Mouse (Mus musculus): ENCODE measurements around the gene Mttp. TPM values are rescaled to one million over a fixed set of nuclear protein-coding genes. Genes with fewer than 3 reads are reported as not detected.

Mttp gene
- polyA plus RNA-seq, 1 experiment from 2014 or later, result 10.0 TPM

DNA sequence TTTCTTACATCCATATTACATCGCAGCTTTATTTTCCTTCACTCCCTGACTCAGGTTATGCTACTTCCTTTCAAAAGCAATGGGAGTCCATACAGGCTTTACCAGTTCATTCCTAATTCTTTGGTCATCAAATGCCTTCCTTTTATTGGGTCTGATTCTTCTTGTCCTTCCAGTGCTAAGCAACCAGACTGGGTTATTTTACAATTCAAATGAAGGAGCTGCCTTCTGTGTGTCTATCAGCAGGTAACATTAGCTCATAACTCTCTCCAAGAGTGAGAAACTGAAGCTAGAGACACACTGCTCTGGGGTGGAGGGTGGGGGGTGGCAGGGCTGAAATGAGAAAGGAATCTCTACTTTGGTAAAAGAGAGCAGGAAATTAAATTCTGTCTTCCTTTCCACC lies 14.1 kb downstream of the Mttp start:
- no peak overlapping the region for H3K27ac ChIP-seq
- H3K4me2 ChIP-seq, result no peak overlapping the region
- 0 out of 2 replicates have a peak, but pooled peaks cover 4% of the 10 kb centered on the region for H3K4me1 ChIP-seq (replicated peaks)
- no peak overlapping the region for H3K4me3 ChIP-seq
- H3K9ac ChIP-seq, result no peak overlapping the region; the same call in 1 of the 2 replicates
- H3K27me3 ChIP-seq, result no peaks in the 10 kb centered on the region
- no peaks in the 10 kb centered on the region for H3K9me3 ChIP-seq
- H3K36me3 ChIP-seq, result no peaks in the 10 kb centered on the region
- 43% methylated on average over 1 of the region's 1 CpGs for WGBS
- ATAC-seq (ENCODE audit: low FRiP score), result no peak

DNA sequence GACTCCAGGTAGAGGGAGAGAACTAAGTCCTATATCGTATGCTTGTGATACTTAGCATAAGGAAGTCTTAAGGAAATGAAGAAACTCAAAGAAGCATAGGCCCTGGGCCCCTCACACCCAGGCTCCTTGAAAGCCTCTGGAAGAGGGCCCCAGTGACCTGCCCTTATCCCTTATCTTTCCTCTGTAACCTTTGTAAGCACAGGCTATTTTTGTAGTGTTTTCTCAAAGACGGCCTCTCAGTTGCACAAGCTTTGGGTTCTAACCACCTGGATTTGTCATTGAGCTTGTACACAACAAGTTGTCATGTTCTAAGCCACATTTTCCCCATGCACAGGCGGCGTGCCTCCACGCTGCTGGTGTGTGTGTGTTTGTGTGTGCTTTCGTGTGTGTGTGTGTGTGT lies 15.7 kb downstream of the Mttp start:
- Histone ChIP-seq H3K27ac (no peak overlapping the region), H3K27me3 (no peaks in the 10 kb centered on the region), H3K9me3 (no peaks in the 10 kb centered on the region), H3K4me3 (no peak overlapping the region), H3K4me2 (no peak overlapping the region), H3K36me3 (no peaks in the 10 kb centered on the region), H3K9ac (no peak overlapping the region), H3K4me1 (replicated peaks) (0 out of 2 replicates have a peak, but pooled peaks cover 4% of the 10 kb centered on the region)
- WGBS, result 94% methylated on average over 6 of the region's 6 CpGs
- ATAC-seq (ENCODE audit: low FRiP score), result no peak

DNA sequence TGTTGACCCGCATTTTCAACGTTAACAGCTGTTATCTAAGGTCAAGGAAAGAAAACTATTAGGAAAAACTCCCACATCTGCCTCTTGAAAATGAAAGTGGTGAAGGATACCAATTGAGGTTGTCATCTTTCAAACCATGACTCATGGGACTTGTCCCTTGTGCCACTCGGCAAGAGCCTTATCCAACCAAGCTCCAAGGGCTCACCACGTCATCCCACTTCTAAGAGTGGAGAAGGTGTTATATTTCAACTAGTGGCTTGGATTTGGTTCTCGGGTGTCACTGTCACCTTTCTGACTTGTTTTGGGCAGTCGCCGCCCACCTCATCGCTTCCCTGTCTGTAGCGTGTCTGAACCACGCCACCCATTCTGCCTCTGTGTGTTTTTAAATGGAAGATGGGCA lies 20.9 kb downstream of the Mttp start:
- Histone ChIP-seq H3K9ac (no peak overlapping the region), H3K27ac (no peak overlapping the region), H3K27me3 (no peaks in the 10 kb centered on the region), H3K4me2 (no peak overlapping the region), H3K4me3 (no peak overlapping the region), H3K4me1 (replicated peaks) (no peaks in the 10 kb centered on the region), H3K9me3 (no peaks in the 10 kb centered on the region), H3K36me3 (no peaks in the 10 kb centered on the region)
- WGBS, result 92% methylated on average over 10 of the region's 10 CpGs
- no peak for ATAC-seq (ENCODE audit: low FRiP score)

DNA sequence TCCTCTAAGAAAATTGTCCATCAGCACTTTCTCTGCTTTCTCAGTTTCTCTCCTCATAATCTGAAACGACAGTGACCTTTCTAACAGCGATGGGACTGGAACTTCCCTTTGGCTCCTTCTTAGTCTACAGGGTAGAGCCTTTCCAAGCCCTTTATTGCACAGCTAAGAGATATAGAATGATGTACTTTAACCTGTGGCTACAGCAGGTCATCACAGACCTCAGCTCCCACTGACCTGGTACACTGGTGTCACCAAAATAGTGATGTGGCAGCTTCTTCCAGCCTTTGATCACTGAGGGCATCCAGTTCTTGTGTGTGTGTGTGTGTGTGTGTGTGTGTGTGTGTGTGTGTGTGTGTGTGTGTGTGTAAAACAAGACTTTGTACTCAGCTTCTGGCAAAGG lies 23.3 kb downstream of the Mttp start:
- WGBS, result 93% methylated on average over 2 of the region's 2 CpGs
- H3K4me1 ChIP-seq (replicated peaks), result no peaks in the 10 kb centered on the region
- no peak overlapping the region for H3K4me2 ChIP-seq
- H3K4me3 ChIP-seq, result no peak overlapping the region
- no peak for ATAC-seq (ENCODE audit: low FRiP score)
- no peaks in the 10 kb centered on the region for H3K9me3 ChIP-seq
- H3K36me3 ChIP-seq, result no peaks in the 10 kb centered on the region
- no peak overlapping the region for H3K27ac ChIP-seq
- H3K9ac ChIP-seq, result no peak overlapping the region
- H3K27me3 ChIP-seq, result no peaks in the 10 kb centered on the region

DNA sequence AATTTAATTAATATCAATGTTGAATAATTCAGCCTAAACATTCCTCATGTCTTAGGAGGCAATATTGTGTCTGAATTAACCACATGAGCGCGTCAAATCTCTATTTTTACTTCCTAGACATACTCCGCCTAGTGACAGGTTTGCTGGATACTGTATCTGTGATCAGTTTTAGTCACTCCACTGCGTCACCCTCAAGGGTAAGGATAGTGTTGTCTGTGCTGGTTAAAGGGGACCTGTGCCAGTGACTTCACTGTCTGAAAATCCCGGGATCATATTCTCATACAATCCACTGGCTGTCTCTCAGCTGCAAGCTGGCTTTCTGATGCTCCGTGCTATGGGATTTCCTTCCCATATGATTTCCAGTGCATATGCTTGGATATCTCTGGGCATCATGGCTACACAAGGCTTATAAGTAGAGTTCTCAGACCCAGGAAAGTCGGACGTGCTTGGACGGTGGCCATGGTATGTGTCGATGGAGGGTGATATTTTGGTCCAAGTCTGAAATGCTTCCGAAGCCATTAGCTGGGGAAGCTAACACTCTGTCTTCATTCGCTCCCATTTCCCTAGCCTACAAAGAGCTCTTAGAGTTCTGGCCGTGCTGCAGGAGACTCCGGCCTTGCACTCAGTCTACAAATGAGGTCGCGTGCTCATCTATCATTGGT lies 25.2 kb downstream of the Mttp start:
- Histone ChIP-seq H3K36me3 (no peaks in the 10 kb centered on the region), H3K4me1 (replicated peaks) (no peaks in the 10 kb centered on the region), H3K27me3 (no peaks in the 10 kb centered on the region), H3K4me3 (no peak overlapping the region), H3K9me3 (no peaks in the 10 kb centered on the region), H3K9ac (no peak overlapping the region), H3K27ac (no peak overlapping the region), H3K4me2 (no peak overlapping the region)
- no peak for ATAC-seq (ENCODE audit: low FRiP score)
- WGBS, result 95% methylated on average over 16 of the region's 16 CpGs

DNA sequence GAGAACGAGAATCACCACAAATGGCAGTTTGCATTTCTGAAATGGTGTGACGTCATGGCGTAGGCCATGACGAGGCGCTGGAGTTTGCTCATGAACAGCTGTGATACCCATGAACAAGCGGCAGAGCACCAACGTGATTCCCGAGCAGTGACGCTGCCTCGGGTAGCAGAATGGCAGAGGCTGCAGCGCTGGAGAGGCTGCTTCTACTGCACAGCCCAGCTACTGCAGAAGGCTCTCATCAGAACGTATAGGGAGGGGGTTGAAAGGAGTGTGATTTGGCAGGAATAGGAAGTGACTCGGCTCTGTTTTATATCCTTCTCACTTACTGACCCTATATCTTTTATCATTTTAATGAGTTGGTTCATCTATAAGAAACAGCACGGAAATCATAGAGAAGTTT lies 25.9 kb downstream of the Mttp start:
- no peak overlapping the region for H3K9ac ChIP-seq
- no peak overlapping the region for H3K4me2 ChIP-seq
- no peaks in the 10 kb centered on the region for H3K4me1 ChIP-seq (replicated peaks)
- no peaks in the 10 kb centered on the region for H3K9me3 ChIP-seq
- ATAC-seq (ENCODE audit: low FRiP score), result no peak
- no peaks in the 10 kb centered on the region for H3K27me3 ChIP-seq
- H3K27ac ChIP-seq, result no peak overlapping the region
- no peaks in the 10 kb centered on the region for H3K36me3 ChIP-seq
- H3K4me3 ChIP-seq, result no peak overlapping the region
- WGBS, result 81% methylated on average over 14 of the region's 14 CpGs

DNA sequence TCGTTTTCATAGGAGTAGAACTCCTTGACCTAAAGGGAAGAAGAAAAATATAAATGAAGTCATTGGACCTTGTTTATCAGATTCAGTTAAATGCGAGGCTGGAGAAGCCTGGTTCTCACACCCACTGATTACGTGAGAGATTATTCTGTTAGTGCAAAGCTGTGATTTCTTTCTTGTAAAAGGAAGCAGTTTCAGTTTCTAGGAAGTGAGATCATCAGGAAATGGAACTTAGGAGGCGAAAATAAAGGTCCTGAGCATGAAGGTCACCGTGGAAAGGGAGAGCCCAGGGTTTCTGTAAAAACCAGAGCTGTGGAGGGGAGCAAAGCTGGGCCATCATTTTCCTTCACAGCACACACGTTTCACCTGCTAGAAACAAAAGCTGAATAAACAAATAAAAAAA lies 26.4 kb downstream of the Mttp start:
- no peak overlapping the region for H3K27ac ChIP-seq
- WGBS, result 80% methylated on average over 6 of the region's 6 CpGs

DNA sequence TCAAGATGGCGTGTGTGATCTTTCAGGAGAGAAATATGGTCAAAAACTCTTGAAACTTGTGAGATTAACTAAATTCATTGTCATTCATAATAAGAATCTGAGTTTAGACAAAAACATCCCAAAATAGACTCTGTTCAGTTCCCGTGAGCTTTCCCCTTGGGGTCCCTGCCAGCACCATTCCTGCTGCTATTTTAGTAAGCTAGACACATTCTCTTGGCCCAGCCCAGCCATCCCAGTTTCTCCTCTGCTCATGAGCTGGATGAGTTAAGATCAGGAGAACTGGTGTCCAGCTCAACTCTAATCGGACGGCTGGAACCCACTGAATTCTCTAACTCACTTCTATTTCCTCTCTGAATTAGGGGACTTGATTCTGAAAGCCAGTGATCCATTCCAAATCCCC lies 27.9 kb downstream of the Mttp start:
- H3K4me1 ChIP-seq (replicated peaks), result no peaks in the 10 kb centered on the region
- no peaks in the 10 kb centered on the region for H3K27me3 ChIP-seq
- H3K36me3 ChIP-seq, result no peaks in the 10 kb centered on the region
- H3K27ac ChIP-seq, result no peak overlapping the region
- H3K4me2 ChIP-seq, result no peak overlapping the region
- H3K4me3 ChIP-seq, result no peak overlapping the region
- 94% methylated on average over 4 of the region's 4 CpGs for WGBS
- H3K9me3 ChIP-seq, result no peaks in the 10 kb centered on the region
- no peak for ATAC-seq (ENCODE audit: low FRiP score)
- H3K9ac ChIP-seq, result no peak overlapping the region

More for the DNA sequence above, 26.4 kb downstream of the Mttp start:
- Histone ChIP-seq H3K4me2 (no peak overlapping the region), H3K4me3 (no peak overlapping the region), H3K9me3 (no peaks in the 10 kb centered on the region), H3K36me3 (no peaks in the 10 kb centered on the region), H3K9ac (no peak overlapping the region), H3K27me3 (no peaks in the 10 kb centered on the region), H3K4me1 (replicated peaks) (no peaks in the 10 kb centered on the region)
- ATAC-seq (ENCODE audit: low FRiP score), result no peak

DNA sequence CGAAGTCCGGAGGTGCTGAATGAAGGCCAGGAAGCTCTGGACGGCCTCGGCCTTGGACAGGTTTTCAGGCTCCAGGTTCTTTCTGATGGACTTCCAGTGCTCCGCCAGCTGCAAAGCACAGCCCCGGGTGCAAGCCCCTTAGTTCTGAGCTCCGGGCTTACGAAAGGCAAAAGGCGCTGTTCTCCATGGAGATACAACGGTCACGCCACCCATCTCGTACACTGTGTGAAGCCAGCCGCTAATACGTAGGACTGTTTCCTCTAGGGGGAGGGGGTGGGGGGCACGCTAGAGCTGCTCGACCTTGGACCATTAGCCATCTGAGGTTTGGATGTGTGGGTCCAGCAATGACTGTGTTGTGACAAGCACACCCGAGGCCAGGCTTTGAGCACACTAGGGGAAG lies 30.7 kb downstream of the Mttp start:
- H3K27me3 ChIP-seq, result no peaks in the 10 kb centered on the region
- no peak overlapping the region for H3K9ac ChIP-seq
- no peak overlapping the region for H3K27ac ChIP-seq
- no peak overlapping the region for H3K4me3 ChIP-seq
- no peaks in the 10 kb centered on the region for H3K4me1 ChIP-seq (replicated peaks)
- ATAC-seq (ENCODE audit: low FRiP score), result no peak
- WGBS, result 85% methylated on average over 17 of the region's 17 CpGs
- H3K9me3 ChIP-seq, result no peaks in the 10 kb centered on the region
- no peaks in the 10 kb centered on the region for H3K36me3 ChIP-seq
- H3K4me2 ChIP-seq, result no peak overlapping the region

DNA sequence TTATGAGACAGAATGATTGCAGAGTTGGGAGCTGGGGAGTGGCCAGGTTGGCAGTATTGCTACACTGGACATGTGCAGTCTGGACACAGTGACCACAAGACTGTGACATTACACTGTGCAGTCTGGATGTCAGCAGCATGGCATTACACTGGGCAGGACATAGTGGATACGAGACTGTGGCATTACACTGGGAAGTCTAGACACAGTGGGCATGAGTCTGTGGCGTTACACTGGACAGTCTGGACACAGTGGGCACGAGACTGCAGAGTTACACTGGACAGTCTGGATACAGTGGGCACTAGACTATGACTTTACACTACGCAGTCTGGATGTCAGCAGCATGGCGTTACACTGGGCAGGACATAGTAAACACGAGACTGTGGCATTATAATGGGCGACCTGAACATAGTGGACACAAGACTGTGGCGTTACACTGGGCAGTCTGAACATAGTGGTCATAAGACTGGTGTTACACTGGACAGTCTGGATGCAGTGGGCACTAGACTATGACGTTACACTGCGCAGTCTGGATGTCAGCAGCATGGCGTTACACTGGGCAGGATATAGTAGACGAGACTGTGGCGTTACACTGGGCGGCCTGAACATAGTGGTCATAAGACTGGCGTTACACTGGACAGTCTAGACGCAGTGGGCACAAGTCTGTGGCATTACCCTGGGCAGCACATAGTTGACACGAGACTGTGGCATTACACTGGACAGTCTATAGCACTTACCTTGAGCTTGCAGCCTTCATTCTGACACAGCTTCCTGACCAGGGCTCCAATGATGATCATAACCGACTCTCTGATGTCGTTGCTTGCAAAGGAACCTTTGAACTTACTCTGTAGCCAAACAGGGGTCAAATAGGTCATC lies 33.6 kb downstream of the Mttp start:
- no peaks in the 10 kb centered on the region for H3K9me3 ChIP-seq
- no peak overlapping the region for H3K4me3 ChIP-seq
- H3K9ac ChIP-seq, result no peak overlapping the region
- H3K27ac ChIP-seq, result no peak overlapping the region
- H3K27me3 ChIP-seq, result no peaks in the 10 kb centered on the region
- 94% methylated on average over 19 of the region's 19 CpGs for WGBS
- ATAC-seq (ENCODE audit: low FRiP score), result 0 out of 2 replicates have a peak, but pooled peaks have one; percentile 36
- no peak overlapping the region for H3K4me2 ChIP-seq
- no peaks in the 10 kb centered on the region for H3K36me3 ChIP-seq
- H3K4me1 ChIP-seq (replicated peaks), result no peaks in the 10 kb centered on the region

DNA sequence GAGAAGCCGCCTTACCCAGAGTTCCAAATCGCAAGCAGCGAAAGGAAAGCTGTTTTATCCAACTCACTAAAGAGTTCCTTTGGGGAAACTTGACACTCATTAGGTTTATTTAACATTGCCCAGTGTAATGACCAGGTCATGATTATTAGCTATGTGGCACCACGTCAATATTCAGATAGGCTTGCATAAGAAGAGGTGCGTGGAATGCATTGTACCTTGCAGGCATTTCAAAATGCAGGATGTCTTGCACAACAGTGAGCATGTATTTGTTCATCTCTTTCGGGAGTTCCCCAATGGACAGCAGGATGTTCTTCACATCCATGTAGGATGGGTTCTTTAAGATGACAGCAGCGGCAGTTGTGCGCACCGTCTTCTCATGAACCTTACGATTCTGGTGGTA lies 37.9 kb downstream of the Mttp start:
- Histone ChIP-seq H3K4me2 (no peak overlapping the region), H3K4me3 (no peak overlapping the region), H3K27ac (no peak overlapping the region), H3K36me3 (no peaks in the 10 kb centered on the region), H3K27me3 (no peaks in the 10 kb centered on the region), H3K9me3 (no peaks in the 10 kb centered on the region), H3K4me1 (replicated peaks) (no peaks in the 10 kb centered on the region), H3K9ac (no peak overlapping the region)
- WGBS, result 95% methylated on average over 10 of the region's 10 CpGs
- no peak for ATAC-seq (ENCODE audit: low FRiP score)

DNA sequence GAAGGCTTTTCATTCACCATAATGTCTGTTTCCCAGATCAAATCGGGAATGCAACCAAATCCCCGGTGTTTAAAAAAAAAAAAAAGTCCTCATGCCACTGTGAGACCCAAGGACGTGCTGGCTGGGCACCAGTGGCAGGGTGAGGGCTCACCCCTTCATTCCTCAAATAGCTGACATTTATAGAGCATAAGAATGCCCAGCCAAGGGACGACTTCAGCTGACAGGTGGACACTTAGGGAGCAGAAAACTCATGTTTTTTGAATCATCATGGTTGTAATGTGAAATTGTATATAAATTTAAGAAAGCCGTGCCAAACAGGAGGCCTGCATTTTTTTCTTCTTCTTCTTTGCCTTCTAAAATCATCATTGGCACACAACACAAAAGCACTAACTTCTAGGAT lies 39.7 kb downstream of the Mttp start:
- Histone ChIP-seq H3K36me3 (no peaks in the 10 kb centered on the region), H3K27ac (no peak overlapping the region), H3K4me1 (replicated peaks) (no peaks in the 10 kb centered on the region), H3K4me3 (no peak overlapping the region), H3K4me2 (no peak overlapping the region), H3K27me3 (no peaks in the 10 kb centered on the region), H3K9ac (no peak overlapping the region), H3K9me3 (no peaks in the 10 kb centered on the region)
- ATAC-seq (ENCODE audit: low FRiP score), result no peak
- WGBS, result 71% methylated on average over 5 of the region's 5 CpGs

DNA sequence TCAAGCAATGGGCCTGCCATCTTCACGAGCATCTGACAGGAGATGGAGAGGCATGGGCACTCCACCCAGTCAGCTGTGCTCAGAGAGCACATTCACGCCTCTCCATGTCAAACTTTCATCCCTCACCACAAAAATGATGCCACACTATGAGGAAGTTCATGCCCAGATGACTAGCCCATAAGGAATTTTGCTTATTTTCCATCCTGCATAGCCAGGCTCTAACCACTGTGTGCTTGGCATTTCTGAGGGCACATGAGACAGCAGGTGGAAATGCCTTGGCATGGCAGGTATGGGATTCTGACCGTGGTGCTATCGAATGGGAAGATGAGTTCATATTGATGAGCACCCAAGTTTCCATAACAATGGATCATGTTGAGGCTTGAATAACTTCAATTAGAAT lies 41.1 kb downstream of the Mttp start:
- Histone ChIP-seq H3K36me3 (no peaks in the 10 kb centered on the region), H3K27me3 (no peaks in the 10 kb centered on the region), H3K9me3 (no peaks in the 10 kb centered on the region), H3K9ac (no peak overlapping the region), H3K4me2 (no peak overlapping the region), H3K27ac (no peak overlapping the region), H3K4me1 (replicated peaks) (no peaks in the 10 kb centered on the region), H3K4me3 (no peak overlapping the region)
- ATAC-seq (ENCODE audit: low FRiP score), result no peak
- 92% methylated on average over 4 of the region's 4 CpGs for WGBS
